Mouse (Mus musculus) liver, embryonic 14.5 days (tissue): ENCODE data around the gene Gjc3.

Source experiments
- CTCF ChIP-seq: IDR thresholded peaks from 2 replicates; pipeline ENCODE4 v1.5.1; 2016; ENCODE audit warnings: antibody characterized with exemption, low read depth, control low read depth
- EP300 ChIP-seq: IDR thresholded peaks from 2 replicates; pipeline ENCODE4 v1.6.1; 2016; ENCODE audit warnings: antibody characterized with exemption, low read depth

- TF ChIP-seq CTCF (no peak), EP300 (no peak)
Measured at GRCm38 (mm10) chr5:138012382-138012781, 49.5 kb upstream of the Gjc3 start.
